Mouse (Mus musculus) CD4-positive, CD25-positive, alpha-beta regulatory T cell, adult 2 months (primary cell): ENCODE measurements around the gene Zfp599.
"Not testable (repeated sequence)": the region's sequence is repeated elsewhere in the genome, so short reads cannot be mapped to it uniquely, and the experiment has no call there.

Source experiments
- DNase-seq: peaks from one replicate; pipeline ENCODE4 v3.0.0-alpha.2; 2012; ENCODE audit warnings: low read depth, low spot score

The Zfp599 gene

DNA sequence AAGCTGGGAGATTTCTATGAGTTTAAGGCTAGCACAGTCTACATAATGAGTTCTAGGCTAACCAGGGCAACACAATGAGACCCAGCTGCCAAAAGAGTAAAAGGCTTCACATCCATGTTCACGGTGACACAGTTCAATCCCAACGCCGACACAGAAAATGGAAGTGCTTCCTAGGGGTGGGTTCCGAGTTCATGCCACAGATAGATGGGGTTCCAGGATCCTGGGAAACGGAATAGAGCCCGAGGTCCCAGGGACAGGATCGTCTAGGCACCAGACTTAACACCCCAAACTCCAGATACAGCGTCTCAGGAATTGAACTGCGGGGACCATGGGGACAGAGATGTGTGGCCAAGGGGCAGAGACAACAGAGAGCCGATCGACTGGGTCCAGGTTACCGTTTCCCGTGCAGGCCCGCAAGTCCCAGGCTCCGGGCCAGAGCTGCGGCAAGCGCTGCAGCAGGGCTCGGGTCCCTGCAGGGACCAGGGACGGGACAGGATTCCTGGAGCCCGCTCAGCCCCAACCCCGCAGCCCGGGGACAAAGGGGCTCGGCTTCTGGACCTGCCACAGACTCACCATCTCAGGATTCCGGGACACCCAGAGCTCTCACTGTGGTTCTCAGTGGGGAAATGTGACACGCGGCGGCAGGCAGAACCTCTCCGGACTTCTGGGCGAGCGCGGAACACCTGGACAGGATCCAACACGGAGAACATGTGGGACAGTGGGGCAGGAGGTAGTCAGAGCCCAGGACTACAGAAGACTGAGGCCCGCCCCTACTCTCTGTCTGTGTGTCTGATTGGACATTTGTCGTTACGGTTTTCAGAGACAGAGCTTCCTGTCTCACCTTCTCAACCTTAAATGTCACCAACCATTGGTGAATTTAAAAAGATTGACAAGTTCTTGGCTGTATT lies at the start of gene Zfp599:
Gene Zfp599 (minus strand): TSS at position 712 of the 908 bp plus-strand sequence.
- DNase-seq: peak; percentile 83

DNA sequence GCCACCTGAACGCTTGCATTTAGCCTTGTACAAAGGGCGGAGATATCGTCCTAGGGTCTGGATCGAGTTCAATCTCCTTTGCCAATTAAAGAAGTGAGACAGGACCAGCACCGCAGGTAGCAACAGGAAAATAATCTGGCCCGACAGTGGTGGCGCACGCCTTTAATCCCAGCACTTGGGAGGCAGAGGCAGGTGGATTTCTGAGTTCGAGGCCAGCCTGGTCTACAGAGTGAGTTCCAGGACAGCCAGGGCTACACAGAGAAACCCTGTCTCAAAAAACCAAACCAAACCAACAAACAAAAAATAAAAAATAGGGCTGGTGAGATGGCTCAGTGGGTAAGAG lies 48.2 kb upstream of the Zfp599 start:
- not testable (repeated sequence) for DNase-seq

- peak; percentile 98 for DNase-seq
Measured at GRCm38 (mm10) chr9:22307156-22307919, 47.6 kb upstream of the Zfp599 start, which contains the start of gene Zfp810. TSS of gene Zfp810 (minus strand) at chr9:22307648.

DNA sequence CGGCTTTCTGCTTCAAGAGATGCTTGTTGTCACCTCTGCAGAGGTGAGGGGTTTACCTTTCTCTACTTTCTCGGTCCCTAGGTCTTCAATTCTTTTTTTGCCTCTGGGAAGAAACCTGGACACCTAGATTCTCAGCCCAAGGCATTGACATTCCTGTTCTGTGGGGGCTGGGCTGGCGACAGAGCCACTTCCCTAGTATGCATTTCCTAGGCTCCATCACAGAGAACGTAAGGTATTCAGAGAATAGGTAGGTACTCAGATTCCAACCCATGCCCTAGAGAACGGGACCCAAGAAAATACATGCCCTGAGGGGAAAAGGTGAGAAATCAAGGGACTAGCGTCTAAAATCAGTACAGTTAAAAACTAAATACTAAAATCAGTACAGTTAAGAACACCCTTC lies 47.0 kb upstream of the Zfp599 start:
- peak; percentile 8 for DNase-seq

GRCm38 (mm10) chr9:22302199-22302598 lies 42.5 kb upstream of the Zfp599 start:
- no peak for DNase-seq

GRCm38 (mm10) chr9:22278733-22279132 lies 19.0 kb upstream of the Zfp599 start:
- DNase-seq: no peak

GRCm38 (mm10) chr9:22268886-22269285 lies 9.2 kb upstream of the Zfp599 start:
- no peak for DNase-seq

DNA sequence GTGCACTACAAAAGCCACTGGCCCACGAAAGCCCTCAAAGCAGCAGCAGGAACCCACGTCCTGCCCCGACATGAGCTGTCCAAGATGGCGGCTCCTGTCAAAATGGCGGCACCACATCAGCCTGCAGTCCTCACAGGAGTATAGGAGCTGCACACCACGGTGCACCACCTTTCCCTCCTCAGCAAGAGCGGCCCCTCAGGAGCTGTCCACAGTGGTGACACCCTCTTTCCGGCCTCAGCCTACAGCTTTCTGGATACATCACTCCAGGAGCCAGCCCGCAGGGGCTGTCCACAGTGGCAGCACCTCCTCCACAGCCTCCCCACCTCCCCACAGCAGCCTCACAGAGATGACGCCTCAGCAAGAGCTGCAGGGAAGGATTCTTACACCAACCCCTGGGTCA lies 2.9 kb upstream of the Zfp599 start:
- no peak for DNase-seq

DNA sequence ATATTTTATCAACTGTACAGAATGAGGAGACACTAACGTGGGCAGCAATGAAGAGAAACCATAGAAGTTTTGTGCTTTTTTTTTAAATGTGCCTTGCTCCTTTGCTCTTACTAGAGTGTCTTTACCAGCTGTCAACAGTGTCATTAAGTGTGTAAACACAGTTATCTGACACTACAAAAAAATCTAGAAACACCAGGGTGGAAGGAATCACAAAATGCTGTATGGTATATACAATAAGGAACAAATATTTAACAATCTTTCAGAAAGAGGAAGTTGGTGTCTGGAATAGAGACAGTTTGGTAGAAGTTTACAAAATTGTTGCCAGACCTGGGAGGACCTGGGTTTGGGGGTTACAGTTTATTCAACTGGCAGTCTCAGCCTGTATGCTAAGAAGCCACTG lies 1.9 kb upstream of the Zfp599 start:
- DNase-seq: no peak

GRCm38 (mm10) chr9:22260092-22260422 lies 362 bp upstream of the Zfp599 start:
- DNase-seq: no peak

- DNase-seq: no peak
Measured at GRCm38 (mm10) chr9:22258784-22259183, 911 bp downstream of the Zfp599 start.

- DNase-seq: no peak
Measured at GRCm38 (mm10) chr9:22256579-22256978, 3.1 kb downstream of the Zfp599 start.

GRCm38 (mm10) chr9:22244242-22244641 lies 15.5 kb downstream of the Zfp599 start:
- no peak for DNase-seq

- DNase-seq: no peak
Measured at GRCm38 (mm10) chr9:22240001-22240400, 19.7 kb downstream of the Zfp599 start.

GRCm38 (mm10) chr9:22230556-22230955 lies 29.1 kb downstream of the Zfp599 start:
- DNase-seq: peak; percentile 49

GRCm38 (mm10) chr9:22230061-22230460 lies 29.6 kb downstream of the Zfp599 start:
- no peak for DNase-seq

DNA sequence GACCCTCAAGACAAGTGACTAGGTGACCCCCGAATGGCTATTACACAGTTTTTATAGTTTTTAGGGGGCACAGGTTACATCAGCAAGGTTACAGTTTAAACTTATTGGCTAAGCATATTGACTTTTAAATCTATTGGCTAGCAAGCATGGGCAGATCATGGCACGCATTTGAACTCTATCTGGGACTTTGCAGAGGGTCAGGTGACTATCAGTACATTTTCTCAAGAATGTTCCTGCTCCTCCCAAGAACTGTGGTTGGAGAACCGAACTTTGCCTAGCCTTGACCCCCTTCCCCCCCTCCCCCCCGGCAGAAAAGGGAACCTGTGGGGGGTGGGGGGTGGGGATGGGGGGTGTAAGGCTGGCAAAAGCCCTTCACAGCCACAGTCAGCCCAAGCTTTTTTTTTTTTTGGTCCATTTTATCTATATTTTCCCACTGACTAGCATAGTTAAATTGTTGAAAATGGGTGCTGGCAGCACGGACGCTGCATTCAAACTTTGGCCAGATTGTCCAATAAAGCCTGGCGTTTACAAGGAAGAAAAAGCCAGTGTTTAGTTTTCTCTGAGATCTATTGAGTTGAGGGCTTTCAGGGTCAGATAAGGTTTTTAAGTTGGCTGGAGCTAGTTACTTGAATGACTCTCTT lies 30.2 kb downstream of the Zfp599 start:
- DNase-seq: no peak

DNA sequence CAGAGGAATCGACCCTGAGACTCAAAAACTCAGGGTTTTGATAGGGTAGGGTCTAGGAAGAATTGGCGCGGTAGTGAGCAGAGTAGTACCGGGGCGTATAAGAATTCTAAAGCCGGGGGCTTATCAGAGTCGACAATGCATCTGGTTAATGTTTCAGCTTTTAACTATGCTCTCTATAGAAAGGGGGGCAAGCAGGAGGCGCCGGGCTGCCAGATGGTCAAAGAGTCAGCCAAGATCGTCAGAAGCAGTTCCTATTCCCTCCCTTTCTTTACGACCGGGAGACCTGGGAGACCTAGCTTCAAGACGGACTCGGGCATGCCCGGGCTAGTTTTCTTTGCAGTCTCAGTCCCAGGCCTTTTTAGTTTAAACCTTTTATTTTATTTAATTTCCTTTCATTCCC lies 32.8 kb downstream of the Zfp599 start:
- DNase-seq: no peak

DNA sequence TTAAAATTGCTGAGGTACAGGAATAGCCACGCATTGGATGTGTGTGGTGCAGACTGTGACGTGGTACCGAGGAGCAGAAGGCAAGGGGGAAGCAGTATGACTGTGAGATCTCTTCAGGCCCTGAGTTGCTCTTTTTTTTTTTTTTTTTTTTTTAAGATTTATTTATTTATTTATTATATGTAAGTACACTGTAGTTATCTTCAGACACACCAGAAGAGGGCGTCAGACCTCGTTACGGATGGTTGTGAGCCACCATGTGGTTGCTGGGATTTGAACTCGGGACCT lies 33.4 kb downstream of the Zfp599 start:
- DNase-seq: peak; percentile 48

- peak; percentile 100 for DNase-seq
Measured at GRCm38 (mm10) chr9:22225581-22226388, 33.9 kb downstream of the Zfp599 start, which contains the start of gene Zfp809. TSS of gene Zfp809 (plus strand) at chr9:22225714.
